Mouse (Mus musculus) forebrain, embryonic 16.5 days (tissue): ENCODE results near the gene Hoxb1. TPM values are rescaled to one million over a fixed set of nuclear protein-coding genes. Genes with fewer than 3 reads are reported as not detected.

ENCODE experiments used
- ATAC-seq: fragments of 200-750 bp; cut with Nextera tagmentation; 2 replicates; pipeline ENCODE4 v1.8.0; 2017; ENCODE audit warnings: mild to moderate bottlenecking, moderate library complexity
- H3K27ac ChIP-seq: fragments of 300-500 bp; sonication (generic); 2 replicates; pipeline ENCODE4 v1.5.1; 2014; ENCODE audit warnings: low read length, control low read depth
- H3K27me3 ChIP-seq: fragments of 300-500 bp; sonication (generic); replicated peaks from 2 replicates; pipeline ENCODE4 v1.6.1; 2014; ENCODE audit warnings: low read length; ENCODE audit not compliant: control insufficient read depth, insufficient read depth
- H3K36me3 ChIP-seq: fragments of 300-500 bp; sonication (generic); 2 replicates; pipeline ENCODE4 v1.6.1; 2014; ENCODE audit not compliant: control insufficient read depth, insufficient read depth
- H3K4me1 ChIP-seq: fragments of 300-500 bp; sonication (generic); replicated peaks from 2 replicates; pipeline ENCODE4 v1.6.1; 2014; ENCODE audit warnings: low read length; ENCODE audit not compliant: control insufficient read depth, insufficient read depth
- H3K4me2 ChIP-seq: fragments of 300-500 bp; sonication (generic); 2 replicates; pipeline ENCODE4 v1.6.1; 2014; ENCODE audit warnings: mild to moderate bottlenecking, low read length, control low read depth
- H3K4me3 ChIP-seq: fragments of 300-500 bp; sonication (generic); replicated peaks from 2 replicates; pipeline ENCODE4 v1.5.1; 2014; ENCODE audit warnings: mild to moderate bottlenecking, low read length, control low read depth
- H3K9ac ChIP-seq: fragments of 300-500 bp; sonication (generic); replicated peaks from 2 replicates; pipeline ENCODE4 v1.6.1; 2014; ENCODE audit warnings: low read depth, low read length, control low read depth
- H3K9me3 ChIP-seq: fragments of 300-500 bp; sonication (generic); 2 replicates; pipeline ENCODE4 v1.6.1; 2016; ENCODE audit warnings: low read length; ENCODE audit not compliant: control insufficient read depth
- WGBS: fragments of 180-500 bp; shearing (Covaris S2); extraction: QIAGEN DNeasy Blood & Tissue Kit; methylation state at CpG from one replicate; pipeline ENCODE4 v1.1.7; 2014; 5-methylcytosine and 5-hydroxymethylcytosine counted together
- polyA plus RNA-seq: library from polyadenylated mRNA; unstranded; fragments of >200 nt; fragmentation: Nextera tagmentation; extraction: Ambion mirVana; gene quantifications from 2 replicates; pipeline ENCODE4 v1.2.1, GENCODE M21; 2015

Gene Hoxb1
- polyA plus RNA-seq, 1 experiment from 2014 or later = not detected

GRCm38 (mm10) chr11:96404831-96405230 is 39.3 kb downstream of the Hoxb1 start:
- no peak overlapping the region for H3K9ac ChIP-seq
- no peaks in the 10 kb centered on the region for H3K36me3 ChIP-seq
- 67% methylated on average over 7 of the region's 7 CpGs for WGBS
- H3K4me1 ChIP-seq = peaks cover 8% of the 10 kb centered on the region
- no peak overlapping the region for H3K4me2 ChIP-seq
- no peak overlapping the region for H3K4me3 ChIP-seq
- ATAC-seq = no peak
- no peaks in the 10 kb centered on the region for H3K9me3 ChIP-seq
- no peak overlapping the region for H3K27ac ChIP-seq
- H3K27me3 ChIP-seq = peaks cover 5% of the 10 kb centered on the region

GRCm38 (mm10) chr11:96405541-96405940 is 40.0 kb downstream of the Hoxb1 start:
- 71% methylated on average over 4 of the region's 4 CpGs for WGBS
- no peaks in the 10 kb centered on the region for H3K36me3 ChIP-seq
- H3K9me3 ChIP-seq = no peaks in the 10 kb centered on the region
- H3K4me2 ChIP-seq = no peak overlapping the region
- H3K9ac ChIP-seq = no peak overlapping the region
- peaks cover 5% of the 10 kb centered on the region for H3K27me3 ChIP-seq
- H3K4me3 ChIP-seq = no peak overlapping the region
- no peak for ATAC-seq
- H3K4me1 ChIP-seq = peaks cover 8% of the 10 kb centered on the region
- H3K27ac ChIP-seq = no peak overlapping the region

- no peaks in the 10 kb centered on the region for H3K9me3 ChIP-seq
- H3K36me3 ChIP-seq = no peaks in the 10 kb centered on the region
- peaks cover 5% of the 10 kb centered on the region for H3K27me3 ChIP-seq
- 11% methylated on average over 36 of the region's 36 CpGs for WGBS
- H3K9ac ChIP-seq = peak overlapping the region; percentile 4; the same call in 1 of the 2 replicates
- H3K4me2 ChIP-seq = peak overlapping the region; percentile 44
- peaks cover 8% of the 10 kb centered on the region for H3K4me1 ChIP-seq
- no peak for ATAC-seq
- H3K4me3 ChIP-seq = peak overlapping the region; percentile 17; the same call in 1 of the 2 replicates
- no peak overlapping the region for H3K27ac ChIP-seq
These were observed 41.9 kb downstream of the Hoxb1 start for GRCm38 (mm10) chr11:96407191-96408072.

GRCm38 (mm10) chr11:96408234-96409010 is 42.9 kb downstream of the Hoxb1 start:
- Histone ChIP-seq H3K4me3 (no peak overlapping the region), H3K27ac (no peak overlapping the region), H3K36me3 (no peaks in the 10 kb centered on the region), H3K27me3 (peaks cover 3% of the 10 kb centered on the region), H3K9me3 (no peaks in the 10 kb centered on the region), H3K4me2 (no peak overlapping the region), H3K4me1 (peaks cover 8% of the 10 kb centered on the region), H3K9ac (no peak overlapping the region)
- 60% methylated on average over 14 of the region's 14 CpGs for WGBS
- ATAC-seq = no peak

- peaks cover 8% of the 10 kb centered on the region for H3K4me1 ChIP-seq
- ATAC-seq = no peak
- H3K9me3 ChIP-seq = no peaks in the 10 kb centered on the region
- no peak overlapping the region for H3K4me2 ChIP-seq
- H3K4me3 ChIP-seq = no peak overlapping the region
- peaks cover 3% of the 10 kb centered on the region; the same call in 1 of the 2 replicates for H3K27me3 ChIP-seq
- no peak overlapping the region for H3K9ac ChIP-seq
- WGBS = 90% methylated on average over 5 of the region's 5 CpGs
- no peak overlapping the region for H3K27ac ChIP-seq
- no peaks in the 10 kb centered on the region for H3K36me3 ChIP-seq
These were observed 45.5 kb downstream of the Hoxb1 start for GRCm38 (mm10) chr11:96411019-96411418.

GRCm38 (mm10) chr11:96411934-96412333 is 46.4 kb downstream of the Hoxb1 start:
- ATAC-seq = no peak
- no peak overlapping the region for H3K27ac ChIP-seq
- 68% methylated on average over 4 of the region's 4 CpGs for WGBS

GRCm38 (mm10) chr11:96412941-96413491 is 47.5 kb downstream of the Hoxb1 start:
- H3K27me3 ChIP-seq = no peaks in the 10 kb centered on the region
- H3K9ac ChIP-seq = no peak overlapping the region
- no peak overlapping the region for H3K27ac ChIP-seq
- no peak for ATAC-seq
- H3K36me3 ChIP-seq = no peaks in the 10 kb centered on the region
- H3K4me1 ChIP-seq = no peaks in the 10 kb centered on the region; the same call in 1 of the 2 replicates
- no peak overlapping the region for H3K4me2 ChIP-seq
- H3K9me3 ChIP-seq = no peaks in the 10 kb centered on the region
- H3K4me3 ChIP-seq = no peak overlapping the region
- 85% methylated on average over 9 of the region's 9 CpGs for WGBS

More at GRCm38 (mm10) chr11:96411934-96412333, 46.4 kb downstream of the Hoxb1 start:
- Histone ChIP-seq H3K4me2 (no peak overlapping the region), H3K27me3 (0 out of 2 replicates have a peak, but pooled peaks cover under 1% of the 10 kb centered on the region), H3K4me1 (peaks cover 8% of the 10 kb centered on the region), H3K4me3 (no peak overlapping the region), H3K36me3 (no peaks in the 10 kb centered on the region), H3K9ac (no peak overlapping the region), H3K9me3 (no peaks in the 10 kb centered on the region)

GRCm38 (mm10) chr11:96413527-96413926 is 48.0 kb downstream of the Hoxb1 start:
- Histone ChIP-seq H3K4me2 (no peak overlapping the region), H3K27ac (no peak overlapping the region), H3K36me3 (no peaks in the 10 kb centered on the region), H3K4me1 (no peaks in the 10 kb centered on the region), H3K4me3 (no peak overlapping the region), H3K9me3 (no peaks in the 10 kb centered on the region), H3K27me3 (no peaks in the 10 kb centered on the region), H3K9ac (no peak overlapping the region)
- WGBS = 46% methylated on average over 8 of the region's 8 CpGs
- no peak for ATAC-seq

GRCm38 (mm10) chr11:96414002-96414401 is 48.5 kb downstream of the Hoxb1 start:
- H3K4me3 ChIP-seq = no peak overlapping the region
- H3K36me3 ChIP-seq = no peaks in the 10 kb centered on the region
- no peak overlapping the region for H3K9ac ChIP-seq
- H3K27ac ChIP-seq = no peak overlapping the region
- ATAC-seq = no peak
- no peaks in the 10 kb centered on the region for H3K4me1 ChIP-seq
- no peak overlapping the region for H3K4me2 ChIP-seq
- 77% methylated on average over 2 of the region's 2 CpGs for WGBS
- no peaks in the 10 kb centered on the region for H3K9me3 ChIP-seq
- H3K27me3 ChIP-seq = no peaks in the 10 kb centered on the region
